Mouse (Mus musculus): Measurements from ENCODE around the gene Gm6993.

The Gm6993 gene

DNA sequence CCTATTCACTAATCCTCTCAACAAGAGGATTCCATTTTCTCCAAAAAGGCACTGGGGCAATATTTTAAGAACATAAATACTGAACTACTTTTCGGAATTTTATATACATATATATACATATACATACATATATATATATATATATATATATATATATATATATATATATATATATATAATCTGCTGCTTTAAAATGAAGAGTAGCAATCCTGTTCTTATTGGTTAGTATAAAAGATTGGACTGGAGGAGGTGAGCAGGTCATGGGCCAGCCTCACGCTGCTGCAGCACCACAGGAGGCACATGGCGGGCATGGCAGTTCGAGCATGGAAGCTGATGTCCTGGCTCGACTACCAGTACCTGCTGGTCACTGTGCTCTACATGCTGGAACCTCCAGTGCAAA lies at the start of gene Gm6993:
Gm6993 (plus strand) TSS at position 301 of the 400 bp plus-strand sequence.
- DNase-seq (ENCODE audit: low spot score) = no peak

DNA sequence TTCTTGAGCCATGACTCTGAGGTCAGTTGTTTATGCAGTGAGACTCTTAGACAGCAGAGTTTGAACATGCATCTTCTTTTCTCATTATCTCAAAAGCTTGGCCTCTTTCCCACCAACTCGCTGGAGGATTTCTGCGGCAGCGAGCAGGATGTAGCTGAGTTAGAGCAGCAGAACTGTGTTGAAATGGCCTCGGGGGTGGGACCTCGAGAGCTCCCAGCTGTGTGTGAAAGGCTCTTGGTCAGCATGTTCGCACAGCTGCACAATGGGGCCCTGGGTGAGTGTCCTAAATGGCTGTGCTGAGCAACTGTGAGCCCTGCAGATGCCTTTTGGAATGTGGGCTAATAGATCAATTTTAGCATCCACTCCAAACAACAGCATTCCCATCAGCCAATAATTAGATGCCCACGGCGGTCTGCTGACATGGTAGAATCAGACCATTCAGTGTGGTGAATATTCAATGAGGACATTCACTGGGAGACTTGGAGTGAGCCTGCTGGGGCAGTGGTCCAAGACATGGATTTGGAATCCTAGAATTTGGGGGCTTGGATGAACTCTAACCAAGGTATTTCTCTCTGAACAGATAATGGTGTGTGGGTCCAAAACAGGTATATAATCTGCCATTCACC lies 49.1 kb upstream of the Gm6993 start:
- DNase-seq (ENCODE audit: low spot score) = no peak

DNA sequence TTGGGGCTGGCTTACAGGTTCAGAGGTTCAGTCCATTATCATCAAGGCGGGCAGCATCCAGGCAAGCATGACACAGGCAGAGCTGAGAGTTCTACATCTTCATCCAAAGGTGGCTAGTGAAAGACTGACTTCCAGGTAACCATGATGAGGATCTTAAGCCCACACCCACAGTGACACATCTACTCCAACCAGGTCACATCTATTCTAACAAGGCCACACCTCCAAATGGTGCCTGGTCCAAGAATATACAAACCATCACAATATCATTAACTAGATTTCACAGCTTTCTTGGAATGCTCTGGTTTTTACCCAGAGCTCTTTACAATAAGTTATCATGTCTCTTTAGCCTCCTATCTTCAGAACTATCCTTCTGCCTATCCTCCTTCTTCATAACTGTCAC lies 38.1 kb upstream of the Gm6993 start:
- DNase-seq (ENCODE audit: low spot score) = no peak

DNA sequence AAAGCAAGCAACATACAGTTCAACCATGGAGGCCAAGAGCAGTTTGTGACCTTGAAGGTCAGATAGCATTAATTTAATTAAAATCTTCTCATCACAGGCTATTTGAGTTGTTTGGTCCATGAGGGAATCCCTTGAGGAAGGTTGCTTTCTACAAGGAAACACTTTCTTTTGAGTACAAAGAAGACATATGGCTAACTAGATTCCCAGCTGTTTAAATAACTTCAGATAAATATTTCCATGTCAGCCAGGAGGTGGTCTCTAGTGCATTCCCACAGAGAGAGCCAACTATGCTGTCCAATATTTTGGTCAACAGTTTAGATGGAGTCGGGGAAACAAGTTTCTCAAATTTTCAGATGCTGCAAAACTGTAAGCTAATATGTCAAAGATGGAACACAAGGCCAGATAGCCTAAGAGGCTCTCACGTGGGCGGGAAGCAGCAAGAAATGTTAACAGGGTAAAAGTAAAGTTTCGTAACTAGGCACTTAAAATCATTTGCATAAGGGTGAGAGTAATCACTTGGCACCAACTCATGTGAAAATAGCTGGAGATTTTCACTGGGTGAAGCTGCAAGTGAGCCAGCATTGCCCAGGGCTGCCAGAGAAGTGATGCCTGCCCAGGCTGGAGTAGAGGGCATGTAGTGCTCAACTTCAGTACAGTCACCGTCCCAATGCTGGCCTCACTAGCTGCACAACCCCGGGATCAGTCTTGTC lies 36.7 kb upstream of the Gm6993 start:
- DNase-seq (ENCODE audit: low spot score) = no peak

DNA sequence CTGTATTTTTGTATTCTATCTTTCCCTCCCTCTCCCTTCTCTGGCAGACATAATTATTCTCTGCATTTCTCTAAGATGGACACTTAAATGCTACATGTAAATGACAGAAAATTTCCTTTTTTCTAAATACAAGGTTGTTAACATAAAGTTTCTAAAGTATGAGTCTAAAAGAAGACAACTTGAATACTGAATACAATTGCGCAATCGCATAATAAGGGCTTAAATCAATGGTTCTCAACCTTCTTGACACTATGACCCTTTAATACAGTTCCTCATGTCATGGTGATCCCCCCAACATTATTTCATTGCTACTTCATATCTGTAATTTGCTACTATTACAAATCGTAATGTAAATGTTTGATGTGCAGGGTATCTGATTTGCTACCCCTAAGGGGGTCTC lies 35.7 kb upstream of the Gm6993 start:
- DNase-seq (ENCODE audit: low spot score) = no peak

DNA sequence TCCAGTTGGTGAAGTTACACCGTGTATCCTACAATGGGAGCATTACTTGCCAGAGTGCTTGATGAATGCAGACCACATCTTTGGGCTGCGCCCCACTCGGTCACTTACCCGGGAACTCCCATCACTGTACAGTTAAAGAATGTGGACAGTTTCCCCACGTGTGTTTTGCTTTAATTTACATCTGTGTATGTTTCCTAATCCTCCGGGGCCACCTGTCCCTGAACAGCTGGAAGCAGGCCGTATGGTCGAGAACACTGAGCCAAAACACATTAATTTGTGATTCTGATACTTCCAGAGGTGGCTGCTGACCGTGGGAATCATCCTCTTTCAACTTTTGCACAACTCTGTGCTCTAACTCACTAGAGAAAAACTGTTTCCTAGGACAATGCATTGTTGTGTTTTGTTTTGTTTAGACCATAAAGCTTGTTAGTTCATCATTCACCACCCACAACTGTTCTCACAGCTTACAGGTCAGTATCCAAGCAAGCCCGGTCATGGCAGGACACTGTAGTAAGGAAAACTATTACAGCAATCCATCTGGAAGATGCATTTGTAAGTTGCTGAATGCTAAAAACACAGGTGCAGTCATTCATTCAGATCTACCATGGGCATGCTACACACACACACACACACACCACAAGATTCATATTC lies 34.5 kb upstream of the Gm6993 start:
- no peak for DNase-seq (ENCODE audit: low spot score)

DNA sequence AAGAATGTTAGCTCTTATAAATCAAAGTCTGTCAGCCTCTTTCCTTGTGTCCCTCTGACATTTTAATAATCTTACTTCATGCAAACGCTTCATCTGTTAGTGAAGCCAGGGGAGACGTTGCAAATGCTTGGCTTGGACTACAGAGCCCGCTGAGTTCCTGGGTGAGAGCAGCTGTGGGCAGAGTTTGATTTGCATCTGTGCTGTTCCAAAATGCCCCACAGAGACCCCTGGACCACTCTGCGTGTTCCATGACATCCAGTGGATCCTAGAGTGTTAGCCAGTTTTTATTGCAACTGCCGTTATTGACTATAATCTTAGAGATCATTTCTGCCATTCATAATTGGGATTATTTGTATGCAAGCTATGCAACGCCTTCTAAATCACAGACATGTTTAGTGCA lies 31.8 kb upstream of the Gm6993 start:
- DNase-seq (ENCODE audit: low spot score) = no peak

DNA sequence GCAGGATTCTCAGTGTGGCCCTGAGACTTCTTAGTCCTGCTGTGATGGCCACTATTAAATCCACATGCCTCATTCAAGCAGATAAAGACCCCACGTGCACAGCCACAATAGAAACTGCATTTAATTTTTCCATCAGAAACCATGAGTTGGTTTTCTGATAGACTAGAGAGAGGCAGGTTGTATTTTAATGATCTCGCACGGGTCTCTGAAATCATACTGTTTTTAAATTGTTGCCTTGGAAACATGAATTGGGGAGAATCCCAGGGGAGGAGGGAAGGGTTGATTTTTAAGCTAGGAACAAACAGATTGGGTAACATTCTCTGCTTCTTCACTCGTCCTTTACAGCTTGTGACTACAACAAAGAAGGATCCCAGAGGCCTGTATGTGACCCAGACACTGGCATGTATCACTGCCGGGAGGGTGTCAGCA lies 31.2 kb upstream of the Gm6993 start:
- peak; percentile 19 for DNase-seq (ENCODE audit: low spot score)

DNA sequence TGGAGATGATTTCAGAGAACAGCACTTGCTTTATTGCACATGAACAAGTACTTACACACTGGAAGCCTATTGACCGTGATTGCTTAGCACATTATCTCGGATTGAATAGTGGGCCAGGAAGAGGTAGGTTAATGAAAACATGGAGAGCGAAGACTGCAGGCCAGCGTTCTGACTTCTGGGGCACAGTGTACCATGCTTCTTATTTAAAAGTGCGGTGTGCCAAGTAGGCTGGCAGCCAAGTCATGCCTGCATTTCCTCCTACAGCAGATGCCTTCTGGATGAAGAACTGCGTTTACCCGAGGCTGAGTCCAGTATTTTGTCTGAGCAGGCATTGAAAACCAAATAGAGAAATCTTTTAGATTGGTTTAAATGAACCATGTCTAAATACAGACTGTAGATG lies 27.0 kb upstream of the Gm6993 start:
- DNase-seq (ENCODE audit: low spot score) = peak; percentile 13

DNA sequence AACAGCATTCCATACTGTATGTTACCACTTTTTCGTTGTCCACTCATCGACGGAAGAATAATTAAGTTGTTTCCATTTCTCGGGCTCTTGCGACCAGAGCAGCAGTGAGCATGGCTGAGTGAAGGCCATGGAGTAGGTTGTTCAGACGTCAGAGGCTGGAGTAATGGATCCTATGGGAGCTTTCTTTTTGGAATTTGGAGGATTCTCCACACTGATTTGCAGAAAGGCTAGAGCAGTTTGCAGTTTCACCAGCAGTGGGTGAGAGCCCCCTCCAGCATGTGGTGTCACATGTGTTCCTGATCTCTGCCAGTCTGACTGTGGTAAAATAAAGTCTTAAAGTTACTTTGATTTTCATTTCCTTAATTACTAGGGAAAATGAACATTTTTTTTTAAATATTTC lies 25.6 kb upstream of the Gm6993 start:
- no peak for DNase-seq (ENCODE audit: low spot score)

DNA sequence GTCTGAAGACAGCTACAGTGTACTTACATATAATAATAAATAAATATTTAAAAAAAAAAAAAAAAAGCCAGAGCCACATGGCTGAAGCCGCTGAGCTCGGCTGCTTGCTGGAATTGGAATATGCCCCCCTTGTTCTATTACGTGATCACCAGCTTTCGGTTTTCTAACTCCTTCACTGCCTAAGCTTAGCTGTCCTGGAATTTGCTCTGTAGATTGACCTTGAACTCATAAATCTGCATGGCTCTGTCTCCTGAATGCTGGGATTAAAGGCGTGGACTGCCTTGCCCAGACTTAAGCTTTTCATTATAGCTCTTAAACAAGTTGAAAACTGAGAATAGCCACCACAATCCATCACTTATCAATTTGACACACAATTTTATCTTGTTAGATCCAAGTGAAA lies 23.3 kb upstream of the Gm6993 start:
- no peak for DNase-seq (ENCODE audit: low spot score)

DNA sequence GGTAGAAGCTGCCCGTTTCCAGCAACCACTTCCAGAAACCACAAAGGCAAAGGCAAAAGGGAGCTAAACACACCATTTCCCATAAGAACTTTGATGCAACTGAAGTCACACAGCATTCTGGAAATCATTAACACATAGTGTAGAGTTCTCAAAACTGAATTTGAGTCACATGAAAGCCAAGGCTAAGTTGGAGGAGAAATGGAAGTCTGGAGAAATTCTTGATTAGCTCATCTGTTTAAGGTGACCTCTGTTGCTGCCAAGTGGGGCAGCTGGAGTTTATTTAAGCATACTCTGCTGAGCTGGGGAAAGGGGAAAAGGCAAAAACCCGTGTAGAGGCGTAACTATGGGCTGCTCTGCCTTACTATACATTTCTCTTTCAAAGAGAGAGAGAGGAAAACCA lies 21.8 kb upstream of the Gm6993 start:
- DNase-seq (ENCODE audit: low spot score) = no peak

DNA sequence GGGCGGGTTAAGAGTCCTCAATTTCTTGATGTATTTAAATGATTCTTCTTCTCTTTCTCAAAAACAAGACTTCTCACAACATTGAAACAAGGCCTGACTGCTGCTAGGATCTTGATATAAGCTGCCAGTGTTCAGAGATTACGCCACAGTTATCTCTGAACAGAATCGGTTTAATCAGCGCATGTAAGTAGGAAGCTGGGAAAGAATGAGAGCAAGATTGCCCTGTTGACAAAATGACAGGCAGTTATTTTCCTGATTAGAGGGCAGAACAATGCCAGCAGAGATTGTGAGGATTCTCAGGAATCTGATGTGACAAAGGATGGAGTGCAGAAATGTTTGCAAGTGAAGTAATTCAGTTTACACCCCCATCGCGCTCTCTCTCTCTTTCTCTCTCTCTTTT lies 19.0 kb upstream of the Gm6993 start:
- no peak for DNase-seq (ENCODE audit: low spot score)

DNA sequence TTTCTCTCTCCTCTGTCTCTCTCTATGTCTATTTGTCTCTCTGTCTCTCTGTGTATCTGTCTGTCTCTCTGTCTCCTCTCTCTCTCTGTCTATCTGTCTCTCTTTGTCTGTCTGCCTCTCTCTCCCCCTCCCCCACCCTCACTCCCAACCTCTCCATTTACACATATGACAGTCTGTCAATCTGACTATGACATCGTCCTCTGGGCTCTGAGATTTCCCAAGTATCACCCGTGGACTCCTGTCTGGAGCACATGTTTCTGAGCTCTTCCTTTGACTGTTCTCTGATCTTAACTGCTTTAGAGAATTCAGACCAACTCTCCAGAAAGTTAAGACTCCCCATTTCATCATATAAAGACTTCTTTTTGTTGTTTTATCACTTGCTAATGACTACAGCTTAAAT lies 18.3 kb upstream of the Gm6993 start:
- DNase-seq (ENCODE audit: low spot score) = no peak

DNA sequence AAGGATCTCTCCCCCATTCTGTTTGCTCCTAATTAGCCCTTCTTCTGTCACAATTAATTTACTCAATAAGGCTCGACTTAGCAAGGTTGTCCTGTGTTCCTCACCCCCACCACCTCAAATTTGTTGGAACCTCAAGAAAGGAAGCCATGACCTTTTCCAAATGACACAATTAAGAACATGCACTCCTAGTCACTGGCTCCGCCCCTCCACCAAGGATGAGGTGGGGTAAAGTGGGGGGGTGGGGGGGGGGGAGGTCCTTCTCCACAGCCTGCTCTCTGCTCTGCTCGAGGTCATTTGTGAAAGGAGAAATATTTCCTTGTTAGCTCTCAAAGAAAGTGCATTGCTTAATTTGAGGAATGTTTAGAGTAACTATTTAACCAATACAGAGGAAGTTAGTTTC lies 17.8 kb upstream of the Gm6993 start:
- no peak for DNase-seq (ENCODE audit: low spot score)

DNA sequence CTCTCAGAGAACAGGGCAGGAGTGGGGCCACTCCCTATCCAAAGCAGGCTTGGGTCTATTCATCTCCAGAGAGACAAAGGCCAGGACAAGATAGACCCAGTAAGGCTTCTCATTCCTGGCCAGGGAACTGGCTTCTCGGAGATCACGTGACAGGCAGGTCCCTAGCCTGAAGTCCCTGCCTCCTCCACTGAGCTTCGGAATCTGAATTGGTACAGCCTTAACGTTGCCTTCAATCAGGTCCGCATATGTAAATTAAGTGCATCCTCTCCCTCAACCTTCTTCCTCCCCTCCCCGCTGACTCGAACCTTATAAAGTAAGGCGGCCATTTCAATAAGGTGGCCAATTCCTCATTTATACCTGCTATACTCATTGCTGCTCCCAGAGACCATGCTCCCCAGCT lies 15.1 kb upstream of the Gm6993 start:
- DNase-seq (ENCODE audit: low spot score) = no peak

DNA sequence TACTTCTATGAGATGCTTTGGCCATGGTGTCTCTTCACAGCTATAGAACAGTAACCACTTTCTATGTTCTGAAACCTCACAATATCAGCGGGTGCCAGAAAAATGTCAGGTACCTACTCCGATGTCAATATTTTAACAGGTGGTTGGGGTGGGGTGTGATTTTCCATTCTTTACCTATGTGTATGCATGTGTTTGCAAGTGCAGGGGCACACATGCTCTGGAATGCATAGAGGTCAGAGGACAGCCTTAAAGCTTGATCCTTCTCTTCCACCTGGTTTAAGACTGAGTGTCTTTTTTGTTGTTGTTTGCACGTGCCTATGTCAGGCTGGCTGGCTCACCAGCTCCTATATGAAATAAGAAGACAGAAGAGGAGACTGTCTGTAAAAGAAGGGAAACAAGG lies 13.4 kb upstream of the Gm6993 start:
- no peak for DNase-seq (ENCODE audit: low spot score)

DNA sequence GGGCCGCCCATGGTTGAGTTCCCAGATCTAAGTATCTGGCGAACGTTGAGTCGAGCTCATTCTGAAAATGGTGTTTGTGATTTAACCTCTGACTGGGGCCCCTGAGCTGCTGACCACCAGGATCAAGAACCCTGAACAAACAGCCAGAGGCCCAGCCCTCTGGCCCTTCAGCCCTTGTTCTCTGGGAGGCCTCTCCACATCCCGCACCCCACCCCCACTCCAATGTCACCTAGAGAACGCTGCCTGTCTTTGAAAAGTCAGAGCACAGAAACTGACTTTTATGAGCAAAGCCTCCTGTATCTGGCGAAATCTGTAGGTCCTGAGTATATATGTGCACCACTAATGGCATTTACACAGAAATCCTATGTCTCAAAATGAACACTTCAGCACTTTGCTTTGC lies 11.7 kb upstream of the Gm6993 start:
- DNase-seq (ENCODE audit: low spot score) = no peak

DNA sequence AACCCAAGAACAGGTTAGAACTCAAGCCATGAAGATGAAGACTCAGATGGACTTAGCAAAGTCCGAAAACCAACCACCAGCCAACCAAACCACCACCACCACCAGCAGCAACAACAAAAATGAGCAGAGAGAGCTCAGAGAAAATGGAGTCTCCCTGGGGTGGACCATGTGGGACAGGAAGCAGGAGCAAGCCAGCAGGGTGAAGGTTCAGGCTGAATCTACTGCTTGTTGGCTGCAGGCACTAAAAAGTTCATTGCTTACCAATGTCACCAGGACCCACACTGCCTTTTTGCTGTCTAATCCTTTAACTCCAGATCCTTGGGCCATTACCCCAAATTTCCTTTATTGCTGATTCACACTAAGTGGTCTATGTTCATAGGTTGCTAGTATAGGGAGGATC lies 7.9 kb upstream of the Gm6993 start:
- no peak for DNase-seq (ENCODE audit: low spot score)

DNA sequence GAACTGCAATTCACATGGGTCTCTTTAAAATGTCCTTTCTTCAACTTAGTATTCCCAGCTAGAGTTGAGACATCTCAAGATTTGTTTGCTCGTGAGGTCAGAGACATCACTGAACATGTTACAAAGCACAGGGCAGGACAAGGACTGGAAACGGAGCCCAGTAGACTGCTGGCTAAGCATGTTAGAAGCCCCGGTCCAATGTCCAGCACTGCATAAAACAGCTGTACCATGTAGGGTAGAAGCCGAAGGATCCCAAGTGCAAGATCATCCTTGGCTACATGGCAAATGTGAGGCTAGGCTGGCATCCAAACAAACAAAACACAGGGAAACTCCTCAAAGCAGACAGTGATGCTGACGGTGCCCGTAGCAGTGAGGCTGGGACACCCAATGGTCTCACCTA lies 5.6 kb upstream of the Gm6993 start:
- no peak for DNase-seq (ENCODE audit: low spot score)

DNA sequence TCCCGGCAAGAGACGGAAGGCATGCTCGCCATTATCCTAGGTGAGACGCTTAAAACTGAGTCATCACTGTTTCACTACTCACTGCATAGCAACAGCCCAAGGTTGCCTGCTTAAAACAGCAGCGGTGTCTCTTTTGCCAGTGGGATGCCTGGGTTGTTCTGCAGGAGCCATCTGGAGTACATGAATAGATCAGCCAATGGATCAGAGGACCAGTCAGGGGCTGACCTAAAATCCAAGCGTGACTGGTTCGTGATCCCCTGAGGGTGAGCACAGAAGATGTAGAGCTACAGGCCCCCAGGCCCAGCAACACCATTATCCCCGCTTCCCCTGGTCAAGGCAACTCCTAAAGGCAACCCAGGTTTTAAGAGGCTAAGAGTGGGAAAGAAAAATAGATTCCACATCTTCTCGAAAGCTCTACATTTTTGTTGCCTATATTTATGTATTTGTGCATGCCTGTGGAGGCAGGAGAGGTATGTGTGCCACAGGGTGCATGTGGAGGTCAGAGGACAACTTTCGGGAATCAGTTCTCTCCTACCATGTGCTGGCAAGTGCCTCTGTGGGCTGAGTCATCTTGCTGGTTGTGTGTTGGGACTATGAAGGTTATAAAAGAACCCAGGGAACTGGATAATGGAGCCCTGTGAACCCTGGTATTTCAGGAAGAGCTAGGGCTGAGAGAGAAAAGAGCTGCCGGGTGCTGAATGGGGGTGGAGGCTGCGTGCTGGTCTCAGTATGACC lies 3.5 kb upstream of the Gm6993 start:
- peak; percentile 22 for DNase-seq (ENCODE audit: low spot score)

DNA sequence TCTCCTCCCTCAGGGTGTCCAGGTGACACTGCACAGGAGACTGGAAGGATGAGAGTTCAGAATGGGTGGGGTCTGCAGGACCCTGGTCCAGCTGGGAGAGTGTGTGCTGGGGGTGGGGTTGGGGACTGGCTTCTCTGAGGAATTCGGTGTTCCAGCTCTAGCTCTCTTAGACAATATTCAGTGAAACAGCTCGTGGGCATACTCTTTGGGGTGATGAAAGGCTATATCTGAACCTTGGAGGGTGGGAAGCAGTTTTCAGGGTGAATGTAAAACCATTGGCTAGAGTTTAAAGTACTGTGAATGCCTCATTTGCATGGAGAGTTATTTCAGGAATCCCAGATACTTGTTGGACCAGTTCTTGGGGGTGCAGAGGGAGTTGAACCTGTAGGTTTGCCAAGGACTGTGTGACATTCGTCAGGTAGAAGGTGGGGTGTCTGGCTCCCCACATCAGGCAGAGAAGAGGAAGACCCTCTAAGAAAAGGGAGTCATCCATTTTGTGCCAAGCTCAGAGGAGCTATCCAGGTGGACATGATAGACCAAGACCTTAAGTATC lies 1.5 kb upstream of the Gm6993 start:
- no peak for DNase-seq (ENCODE audit: low spot score)

DNA sequence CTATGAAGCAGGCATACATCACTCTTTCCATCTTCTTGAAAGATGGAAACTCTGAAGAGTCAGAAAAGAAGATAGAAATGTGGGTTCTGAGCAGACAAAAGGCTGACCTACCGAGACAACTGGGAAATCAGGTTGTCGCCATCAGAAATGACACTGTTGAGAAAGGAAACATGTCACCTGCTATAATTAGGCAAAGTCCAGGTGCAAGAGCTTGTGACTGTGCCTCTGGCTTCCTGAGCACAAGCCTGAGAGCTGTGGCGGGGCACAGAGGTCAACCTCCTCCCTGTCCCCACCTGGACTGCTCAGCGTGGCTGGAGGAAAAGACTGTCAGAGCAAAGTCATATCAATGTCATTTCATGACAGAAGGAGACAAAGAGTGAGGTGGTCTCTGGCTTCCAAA lies 772 bp upstream of the Gm6993 start:
- no peak for DNase-seq (ENCODE audit: low spot score)
